In the genomic region with DNA sequence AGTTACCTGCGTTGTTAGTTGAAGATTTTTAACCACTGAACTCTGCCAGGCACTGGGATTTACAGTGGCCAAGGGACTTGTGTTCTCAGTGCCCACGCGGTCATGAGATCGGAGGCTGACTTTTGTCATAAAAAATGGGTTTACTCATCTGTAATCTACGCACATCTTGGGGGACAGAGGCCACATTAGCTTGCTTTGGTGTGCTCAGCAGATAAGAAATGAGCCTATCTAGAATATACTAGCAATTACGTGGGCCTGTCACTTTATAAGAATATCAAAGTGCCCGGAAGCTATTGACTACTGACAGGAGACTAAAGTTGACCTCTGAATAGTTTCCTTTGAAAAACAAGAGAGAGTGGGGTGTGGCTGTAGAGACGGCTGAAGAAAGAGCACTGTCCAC, we compare ENCODE assay signal across 20 mouse cellular contexts. TPM values are rescaled to one million over a fixed set of nuclear protein-coding genes. Genes with fewer than 3 reads are reported as not detected.
"Had no signal": no experiment of that assay in that cellular context is flagged by ENCODE, and none has a peak within 500 bp of the region (broad histone marks: within the 10 kb centered on the region; RNA-seq: fewer than 3 reads in every experiment).

No protein-coding gene starts in this region.

- H3K27me3 ChIP-seq: midbrain, embryonic 12.5 days; neural tube, embryonic 13.5 days; neural tube, embryonic 15.5 days had no signal

- H3K36me3 ChIP-seq: midbrain, embryonic 10.5 days; midbrain, embryonic 12.5 days; neural tube, embryonic 13.5 days; neural tube, embryonic 15.5 days had no signal

- H3K9me3 ChIP-seq: midbrain, embryonic 10.5 days; midbrain, embryonic 12.5 days; neural tube, embryonic 13.5 days; neural tube, embryonic 15.5 days had no signal

- H3K4me3 ChIP-seq: midbrain, embryonic 10.5 days; midbrain, embryonic 12.5 days; myocyte; neural tube, embryonic 13.5 days; neural tube, embryonic 15.5 days had no signal

- DNase-seq: liver, postnatal 0 days; lung, embryonic 14.5 days; lung, postnatal 10 days; lung, postnatal 4 days; midbrain, embryonic 14.5 days; right cerebral cortex, postnatal 14 days; spleen, adult 18-20 months; thymus, adult 18-20 months; thymus, postnatal 14 days; thymus, postnatal 36 days had no signal

- H3K9ac ChIP-seq: liver, postnatal 0 days; lung, embryonic 14.5 days; midbrain, embryonic 12.5 days; neural tube, embryonic 13.5 days; neural tube, embryonic 15.5 days had no signal

- H3K27ac ChIP-seq: midbrain, embryonic 10.5 days; midbrain, embryonic 12.5 days; neural tube, embryonic 13.5 days; neural tube, embryonic 15.5 days had no signal

- ATAC-seq: liver, postnatal 0 days; midbrain, embryonic 16.5 days had no signal

- H3K4me2 ChIP-seq: lung, embryonic 14.5 days; midbrain, embryonic 12.5 days; neural tube, embryonic 13.5 days; neural tube, embryonic 15.5 days had no signal

RNA-seq across cellular contexts. Expression of gene Abcg8, which starts 17.2 kb away (rescaled TPM):
- total RNA-seq: megakaryocyte, adult 5-6 weeks; megakaryocyte-erythroid progenitor cell, adult 5-6 weeks had no signal
- polyA plus RNA-seq: lung, embryonic 16.5 days; neural tube, embryonic 11.5 days; neural tube, embryonic 13.5 days had no signal

RNA-seq across cellular contexts. Expression of gene Abcg5, which starts 23.9 kb away (rescaled TPM):
- total RNA-seq: megakaryocyte, adult 5-6 weeks; megakaryocyte-erythroid progenitor cell, adult 5-6 weeks had no signal
- polyA plus RNA-seq: myocyte had no signal
